Mouse (Mus musculus): Measurements from ENCODE around the gene Gm20767. TPM values are rescaled to one million over a fixed set of nuclear protein-coding genes. Genes with fewer than 3 reads are reported as not detected.

The Gm20767 gene
- not detected in 2 replicates for polyA plus RNA-seq (2012; ENCODE audit: low replicate concordance)

GRCm38 (mm10) chr13:120139946-120140345 is at the start of gene Gm20767:
Gm20767 (plus strand) TSS chr13:120140246.

DNA sequence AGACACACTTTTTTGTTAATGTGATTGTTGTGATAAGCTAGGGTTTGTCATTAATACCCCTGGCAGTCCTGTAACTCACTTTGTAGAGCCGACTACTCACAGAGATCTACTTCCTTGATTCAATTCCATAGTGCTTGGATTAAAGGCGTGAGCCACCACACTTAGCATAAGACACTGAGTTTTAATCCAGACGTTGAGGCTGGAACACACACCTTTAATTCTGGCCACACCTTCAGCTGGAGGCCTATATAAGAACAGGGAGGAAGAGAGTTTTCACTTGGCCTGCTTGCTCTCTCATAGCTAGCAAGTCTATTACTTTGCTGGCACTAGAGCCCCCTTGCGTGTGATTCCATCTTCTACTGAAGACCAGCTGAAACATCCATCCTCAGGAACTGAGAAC is 32.1 kb downstream of the Gm20767 start, which contains the start of gene Gm21818:
Gm21818 (plus strand) TSS at position 301 of the 400 bp plus-strand sequence.

Other genes with a start within 250 kb of the Gm20767 start
- gene Tcstv1, start 245.5 kb upstream of the Gm20767 start, polyA plus RNA-seq (2012; ENCODE audit: low replicate concordance): not detected in 2 replicates
- not detected in 2 replicates for gene Gm21761, start 211.0 kb upstream of the Gm20767 start, polyA plus RNA-seq (2012; ENCODE audit: low replicate concordance)
- gene B020031M17Rik, start 189.4 kb upstream of the Gm20767 start, polyA plus RNA-seq (2012; ENCODE audit: low replicate concordance): not detected in 2 replicates
- gene Gm36079, start 113.2 kb upstream of the Gm20767 start, polyA plus RNA-seq (2012; ENCODE audit: low replicate concordance): not detected in 2 replicates
- 0.12 and 0.72 TPM in 2 replicates for gene Gm21188, start 88.1 kb upstream of the Gm20767 start, polyA plus RNA-seq (2012; ENCODE audit: low replicate concordance)
- gene Gm21818, start 32.2 kb downstream of the Gm20767 start, polyA plus RNA-seq (2012; ENCODE audit: low replicate concordance): not detected in 2 replicates
- gene Gm21762, start 75.7 kb downstream of the Gm20767 start, polyA plus RNA-seq (2012; ENCODE audit: low replicate concordance): not detected in 2 replicates
- gene Gm21731, start 98.9 kb downstream of the Gm20767 start, polyA plus RNA-seq (2012; ENCODE audit: low replicate concordance): not detected in 2 replicates
- gene AF067061, start 122.9 kb downstream of the Gm20767 start, polyA plus RNA-seq (2012; ENCODE audit: low replicate concordance): not detected in 2 replicates
- gene BC147527, start 160.1 kb downstream of the Gm20767 start, polyA plus RNA-seq (2012; ENCODE audit: low replicate concordance): not detected in 2 replicates
- not detected in 2 replicates for gene Tcstv3, start 176.6 kb downstream of the Gm20767 start, polyA plus RNA-seq (2012; ENCODE audit: low replicate concordance)